Mouse (Mus musculus) hematopoietic stem cell, adult 5-6 weeks (primary cell): ENCODE results near the gene St5. TPM values are rescaled to one million over a fixed set of nuclear protein-coding genes. Genes with fewer than 3 reads are reported as not detected.
A peak's percentile ranks its signal among the peaks of the same experiment; 100 is the strongest.

Experiments
- ATAC-seq, 2 experiments: fragments of 125-278 bp in 1 of 2; replicated peaks in 1 of 2; 2 replicates each; pipeline ENCODE4 v1.8.0; 2016 to 2017; ENCODE audit warnings: inconsistent platforms in 2 of 2, mild to moderate bottlenecking in 2 of 2, moderate number of reproducible peaks in 2 of 2, low read depth in 1 of 2, moderate TSS enrichment in 1 of 2; ENCODE audit not compliant: low FRiP score in 2 of 2, poor library complexity in 2 of 2, severe bottlenecking in 2 of 2, insufficient read depth in 1 of 2, low TSS enrichment in 1 of 2
- total RNA-seq: library from RNA; stranded (forward); fragments of 172-1452, 232-1000 nt; gene quantifications from 2 replicates; pipeline ENCODE4 v1.2.3, GENCODE M21; 2017

The St5 gene
- total RNA-seq, 1 experiment from 2014 or later: 1.4 TPM

GRCm38 (mm10) chr7:109707023-109707785 lies 3.8 kb upstream of the St5 start:
- peak in 1 of 2 experiments; percentile 57; a peak in 2 of 4 replicates for ATAC-seq

GRCm38 (mm10) chr7:109704461-109704860 lies 1.1 kb upstream of the St5 start:
- no peak for ATAC-seq

- no peak for ATAC-seq
Observed at GRCm38 (mm10) chr7:109704016-109704377, 592 bp upstream of the St5 start.

- no peak for ATAC-seq
Observed at GRCm38 (mm10) chr7:109702721-109703120, 684 bp downstream of the St5 start.

GRCm38 (mm10) chr7:109700213-109700612 lies 3.2 kb downstream of the St5 start:
- no peak for ATAC-seq

- ATAC-seq: no peak
Observed at GRCm38 (mm10) chr7:109695339-109695726, 8.1 kb downstream of the St5 start.

GRCm38 (mm10) chr7:109694576-109695338 lies 8.6 kb downstream of the St5 start:
- no peak for ATAC-seq

GRCm38 (mm10) chr7:109690961-109691360 lies 12.4 kb downstream of the St5 start:
- no peak for ATAC-seq

GRCm38 (mm10) chr7:109690101-109690500 lies 13.3 kb downstream of the St5 start:
- ATAC-seq: no peak

GRCm38 (mm10) chr7:109686585-109687128 lies 16.7 kb downstream of the St5 start:
- no peak for ATAC-seq

- no peak for ATAC-seq
Observed at GRCm38 (mm10) chr7:109680879-109681278, 22.5 kb downstream of the St5 start.

- ATAC-seq: no peak
Observed at GRCm38 (mm10) chr7:109680284-109680683, 23.1 kb downstream of the St5 start.

GRCm38 (mm10) chr7:109674944-109675628 lies 28.3 kb downstream of the St5 start:
- no peak for ATAC-seq

GRCm38 (mm10) chr7:109671581-109672471 lies 31.6 kb downstream of the St5 start:
- ATAC-seq: peak; percentile 79 to 81

- no peak for ATAC-seq
Observed at GRCm38 (mm10) chr7:109669426-109670170, 33.8 kb downstream of the St5 start.

- no peak for ATAC-seq
Observed at GRCm38 (mm10) chr7:109666664-109667063, 36.7 kb downstream of the St5 start.
